Mouse (Mus musculus): ENCODE data around the gene Cdk5. TPM values are rescaled to one million over a fixed set of nuclear protein-coding genes. Genes with fewer than 3 reads are reported as not detected.

Gene Cdk5
- total and polyA plus RNA-seq, 3 experiments: 19.9 to 42.7 (median 21.7) TPM

GRCm38 (mm10) chr5:24393392-24393997 lies 29.8 kb downstream of the Cdk5 start, which contains the start of gene Abcb8:
TSS of gene Abcb8 (plus strand) at chr5:24393663.
- H3K4me1 ChIP-seq (ENCODE audit: control insufficient read depth, insufficient read depth, low read length): peaks cover 2% of the 10 kb centered on the region
- TF ChIP-seq EP300 (IDR thresholded peaks at IDR 0.05; ENCODE audit: insufficient read depth, low read depth, low read length): 0 out of 2 replicates have a peak, but pooled peaks have one; percentile 28
- TF ChIP-seq POLR2A (IDR thresholded peaks at IDR 0.05; ENCODE audit: insufficient read depth, low read depth, low read length): no peak
- peak; percentile 94 for TF ChIP-seq CTCF (IDR thresholded peaks at IDR 0.05)
- H3K27ac ChIP-seq: peak within 1 kb of the TSS; percentile 90
- H3K36me3 ChIP-seq (ENCODE audit: control insufficient read depth, insufficient read depth, low read length): no peaks in the 10 kb centered on the region
- peak within 1 kb of the TSS; percentile 69 for H3K4me3 ChIP-seq
- WGBS: 21% methylated on average over 7 of the region's 7 CpGs
- H3K27me3 ChIP-seq (ENCODE audit: control insufficient read depth, insufficient read depth, low read length): no peaks in the 10 kb centered on the region
- DNase-seq: peak; percentile 76 to 83
- H3K79me2 ChIP-seq (replicated peaks; ENCODE audit: control insufficient read depth, insufficient read depth, low read length): no peaks in the 10 kb centered on the region
- intact Hi-C loops (cut with DNase I): loop anchor here (2.0 to 5.0 kb wide), 2 partner anchors 36 to 57 kb away; no protein-coding TSS in a partner anchor
- peak within 1 kb of the TSS; percentile 58 for H3K9ac ChIP-seq (ENCODE audit: low read depth, low read length)

GRCm38 (mm10) chr5:24392724-24393123 lies 30.6 kb downstream of the Cdk5 start:
- 41% methylated on average over 7 of the region's 7 CpGs for WGBS
- Histone ChIP-seq H3K27ac (no peak overlapping the region; the same call in 1 of the 2 replicates), H3K4me3 (no peak overlapping the region), H3K79me2 (replicated peaks; ENCODE audit: control insufficient read depth, insufficient read depth, low read length) (no peaks in the 10 kb centered on the region), H3K36me3 (ENCODE audit: control insufficient read depth, insufficient read depth, low read length) (no peaks in the 10 kb centered on the region), H3K27me3 (ENCODE audit: control insufficient read depth, insufficient read depth, low read length) (no peaks in the 10 kb centered on the region), H3K4me1 (ENCODE audit: control insufficient read depth, insufficient read depth, low read length) (peaks cover 2% of the 10 kb centered on the region), H3K9ac (ENCODE audit: low read depth, low read length) (no peak overlapping the region)
- intact Hi-C loops (cut with DNase I): loop anchor here (2.0 to 5.0 kb wide), 2 partner anchors 35 to 56 kb away; no protein-coding TSS in a partner anchor
- TF ChIP-seq EP300 (IDR thresholded peaks at IDR 0.05; ENCODE audit: insufficient read depth, low read depth, low read length) (no peak), CTCF (IDR thresholded peaks at IDR 0.05) (no peak), POLR2A (IDR thresholded peaks at IDR 0.05; ENCODE audit: insufficient read depth, low read depth, low read length) (no peak)
- no peak for DNase-seq

GRCm38 (mm10) chr5:24391864-24392263 lies 31.5 kb downstream of the Cdk5 start, which contains the start of gene Atg9b:
TSS of gene Atg9b (minus strand) at chr5:24392143.
- no peak for DNase-seq
- TF ChIP-seq EP300 (IDR thresholded peaks at IDR 0.05; ENCODE audit: insufficient read depth, low read depth, low read length) (no peak), CTCF (IDR thresholded peaks at IDR 0.05) (no peak), POLR2A (IDR thresholded peaks at IDR 0.05; ENCODE audit: insufficient read depth, low read depth, low read length) (no peak)
- Histone ChIP-seq H3K27ac (no peak within 1 kb of the TSS; the same call in 1 of the 2 replicates), H3K79me2 (replicated peaks; ENCODE audit: control insufficient read depth, insufficient read depth, low read length) (no peaks in the 10 kb centered on the region), H3K36me3 (ENCODE audit: control insufficient read depth, insufficient read depth, low read length) (no peaks in the 10 kb centered on the region), H3K27me3 (ENCODE audit: control insufficient read depth, insufficient read depth, low read length) (no peaks in the 10 kb centered on the region), H3K9ac (ENCODE audit: low read depth, low read length) (no peak within 1 kb of the TSS), H3K4me1 (ENCODE audit: control insufficient read depth, insufficient read depth, low read length) (peaks cover 4% of the 10 kb centered on the region), H3K4me3 (no peak within 1 kb of the TSS)
- 90% methylated on average over 7 of the region's 7 CpGs for WGBS
- intact Hi-C loops (cut with DNase I): loop anchor here (2.0 to 5.0 kb wide), 2 partner anchors 35 to 55 kb away; no protein-coding TSS in a partner anchor

GRCm38 (mm10) chr5:24389658-24390020 lies 33.7 kb downstream of the Cdk5 start:
- H3K9ac ChIP-seq (ENCODE audit: low read depth, low read length): no peak overlapping the region
- H3K27me3 ChIP-seq (ENCODE audit: control insufficient read depth, insufficient read depth, low read length): no peaks in the 10 kb centered on the region
- intact Hi-C loops (cut with DNase I): loop anchor here (5.0 kb wide), 1 partner anchor 32 kb away; no protein-coding TSS in a partner anchor
- 88% methylated on average over 4 of the region's 4 CpGs for WGBS
- no peak overlapping the region for H3K4me3 ChIP-seq
- no peak for DNase-seq
- no peaks in the 10 kb centered on the region for H3K36me3 ChIP-seq (ENCODE audit: control insufficient read depth, insufficient read depth, low read length)
- no peaks in the 10 kb centered on the region for H3K79me2 ChIP-seq (replicated peaks; ENCODE audit: control insufficient read depth, insufficient read depth, low read length)
- H3K27ac ChIP-seq: no peak overlapping the region; the same call in 1 of the 2 replicates
- peaks cover 8% of the 10 kb centered on the region for H3K4me1 ChIP-seq (ENCODE audit: control insufficient read depth, insufficient read depth, low read length)
- TF ChIP-seq CTCF (IDR thresholded peaks at IDR 0.05) (no peak), EP300 (IDR thresholded peaks at IDR 0.05; ENCODE audit: insufficient read depth, low read depth, low read length) (no peak), POLR2A (IDR thresholded peaks at IDR 0.05; ENCODE audit: insufficient read depth, low read depth, low read length) (no peak)

GRCm38 (mm10) chr5:24389011-24389657 lies 34.2 kb downstream of the Cdk5 start:
- TF ChIP-seq EP300 (IDR thresholded peaks at IDR 0.05; ENCODE audit: insufficient read depth, low read depth, low read length): no peak
- TF ChIP-seq CTCF (IDR thresholded peaks at IDR 0.05): no peak
- TF ChIP-seq POLR2A (IDR thresholded peaks at IDR 0.05; ENCODE audit: insufficient read depth, low read depth, low read length): 0 out of 2 replicates have a peak, but pooled peaks have one; percentile 13
- H3K27ac ChIP-seq: no peak overlapping the region; the same call in 1 of the 2 replicates
- peaks cover under 1% of the 10 kb centered on the region; the same call in 1 of the 2 replicates for H3K36me3 ChIP-seq (ENCODE audit: control insufficient read depth, insufficient read depth, low read length)
- no peak for DNase-seq
- intact Hi-C loops (cut with DNase I): no loop called here
- H3K9ac ChIP-seq (ENCODE audit: low read depth, low read length): no peak overlapping the region
- H3K4me3 ChIP-seq: no peak overlapping the region
- WGBS: 58% methylated on average over 7 of the region's 7 CpGs
- no peaks in the 10 kb centered on the region for H3K27me3 ChIP-seq (ENCODE audit: control insufficient read depth, insufficient read depth, low read length)
- H3K4me1 ChIP-seq (ENCODE audit: control insufficient read depth, insufficient read depth, low read length): peaks cover 8% of the 10 kb centered on the region
- H3K79me2 ChIP-seq (replicated peaks; ENCODE audit: control insufficient read depth, insufficient read depth, low read length): no peaks in the 10 kb centered on the region
